Mouse (Mus musculus): ENCODE results near the gene Eef2k.

GRCm38 (mm10) chr7:120902931-120903330 is 60.3 kb downstream of the Eef2k start:
- TF ChIP-seq CTCF (IDR thresholded peaks at IDR 0.05; ENCODE audit: insufficient read depth, low read length) (no peak), POLR2A (IDR thresholded peaks at IDR 0.05; ENCODE audit: borderline replicate concordance, extremely low read depth, low read depth, low read length) (no peak)
